Mouse (Mus musculus) cerebellum, postnatal 25 days (tissue): Measurements from ENCODE around the gene Nfkb2.
A peak's percentile ranks its signal among the peaks of the same experiment; 100 is the strongest.

Experiments used
- DNase-seq, 2 experiments: peaks; one replicate each; pipeline ENCODE4 v3.0.0; 2021; ENCODE audit warnings: mixed read lengths in 2 of 2

Gene Nfkb2

DNA sequence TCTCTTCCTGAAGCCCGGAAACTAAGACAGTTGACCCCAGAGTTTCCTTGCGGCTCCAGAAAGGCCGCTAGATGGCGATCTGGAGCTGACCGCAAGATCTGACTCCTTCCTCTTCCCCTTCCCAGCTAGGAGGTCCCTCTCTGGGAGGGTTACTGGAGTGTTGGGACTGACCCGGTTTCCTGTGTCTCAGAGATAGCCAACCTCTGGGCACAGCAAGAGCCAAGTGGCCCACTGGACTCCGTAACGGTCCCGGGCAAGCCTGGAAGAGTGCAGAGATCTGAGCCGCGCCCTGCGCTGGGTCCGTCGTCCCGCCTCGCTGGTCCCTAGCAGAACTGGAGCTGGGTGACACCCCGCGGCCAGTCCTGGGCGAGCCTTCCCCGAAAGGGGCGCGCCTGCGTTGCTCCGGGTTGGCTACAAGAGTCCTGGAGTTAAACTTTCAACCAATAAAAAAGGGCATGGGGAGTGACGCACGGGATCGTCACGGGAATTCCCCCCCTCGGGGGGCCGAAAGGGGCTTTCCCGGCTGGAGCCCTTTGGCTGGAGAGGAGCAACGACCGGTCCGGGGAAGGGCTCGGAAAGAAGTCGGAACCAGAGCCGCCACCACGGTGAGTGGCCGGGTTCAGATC lies at the start of gene Nfkb2:
Gene Nfkb2 (plus strand): TSS at position 105 of the 626 bp plus-strand sequence.
- DNase-seq, result peak; percentile 86 to 90

DNA sequence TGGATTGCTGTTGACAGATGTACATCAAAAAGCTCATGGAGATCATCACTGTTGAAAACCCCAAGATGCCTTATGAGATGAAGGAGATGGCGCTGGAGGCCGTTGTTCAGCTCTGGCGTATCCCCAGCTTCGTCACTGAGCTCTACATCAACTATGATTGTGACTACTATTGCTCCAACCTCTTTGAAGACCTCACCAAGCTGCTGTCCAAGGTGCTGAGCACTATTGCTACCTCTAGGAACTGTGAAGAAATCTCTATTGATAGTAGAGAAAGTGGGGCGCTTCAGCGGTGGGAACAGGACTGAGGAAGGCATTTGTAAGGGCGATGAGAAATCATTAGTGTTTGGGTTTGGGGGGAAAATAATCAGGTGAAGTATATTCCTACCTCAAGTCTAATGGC lies 39.4 kb upstream of the Nfkb2 start:
- DNase-seq, result no peak

DNA sequence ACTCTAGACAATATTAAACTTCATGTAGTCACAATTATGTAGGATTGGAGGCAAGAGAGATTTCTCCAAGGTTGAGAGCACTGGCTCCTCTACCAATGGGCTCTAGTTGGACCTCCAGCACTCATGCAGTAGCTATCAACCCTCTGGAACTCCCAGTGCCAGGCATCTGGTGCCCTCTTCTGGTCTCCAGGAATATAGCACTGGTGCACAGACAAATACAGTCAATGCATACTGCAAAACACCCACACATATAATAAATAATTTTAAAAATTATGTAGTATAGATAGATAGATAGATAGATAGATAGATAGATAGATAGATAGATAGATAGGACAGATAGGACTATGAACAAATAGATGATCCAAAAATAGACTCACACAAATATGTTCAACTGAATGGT lies 28.8 kb upstream of the Nfkb2 start:
- peak in 1 of 2 experiments; percentile 37 for DNase-seq

DNA sequence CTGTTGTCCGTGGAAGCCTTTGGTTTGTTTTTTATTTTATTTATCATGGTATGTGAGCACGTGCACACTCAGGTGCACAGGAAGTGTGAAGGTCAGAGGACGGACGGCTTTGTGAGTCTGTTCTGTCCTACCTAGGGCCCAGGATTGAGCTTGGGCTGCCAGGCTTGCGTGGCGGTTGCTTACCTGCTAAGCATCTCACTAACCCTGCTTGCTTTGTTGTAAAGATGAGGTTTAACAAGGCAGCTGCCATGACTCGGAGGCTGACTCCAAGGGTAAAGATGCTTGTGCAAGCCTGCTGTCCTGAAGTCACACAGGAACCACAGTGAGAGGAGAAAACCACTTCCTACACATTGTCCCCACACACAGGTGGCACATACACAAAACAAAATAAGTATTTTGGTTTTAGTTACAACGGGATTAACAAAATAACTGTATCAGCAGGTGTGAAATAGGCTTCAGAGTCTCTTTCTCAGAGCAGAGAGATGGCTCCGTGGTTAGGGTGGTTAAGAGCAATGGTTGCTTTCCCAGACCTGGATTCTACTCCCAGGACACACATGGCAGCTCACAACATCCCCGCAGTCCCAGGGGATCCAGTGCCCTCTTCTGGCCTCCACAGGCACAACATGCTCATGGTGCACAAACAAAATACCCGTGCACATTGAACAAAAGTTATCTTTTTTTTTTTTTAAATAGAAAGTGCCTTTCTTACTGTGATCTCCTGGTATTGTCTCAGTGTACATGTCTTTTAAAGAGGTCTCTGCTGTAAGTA lies 21.9 kb upstream of the Nfkb2 start:
- DNase-seq, result no peak

DNA sequence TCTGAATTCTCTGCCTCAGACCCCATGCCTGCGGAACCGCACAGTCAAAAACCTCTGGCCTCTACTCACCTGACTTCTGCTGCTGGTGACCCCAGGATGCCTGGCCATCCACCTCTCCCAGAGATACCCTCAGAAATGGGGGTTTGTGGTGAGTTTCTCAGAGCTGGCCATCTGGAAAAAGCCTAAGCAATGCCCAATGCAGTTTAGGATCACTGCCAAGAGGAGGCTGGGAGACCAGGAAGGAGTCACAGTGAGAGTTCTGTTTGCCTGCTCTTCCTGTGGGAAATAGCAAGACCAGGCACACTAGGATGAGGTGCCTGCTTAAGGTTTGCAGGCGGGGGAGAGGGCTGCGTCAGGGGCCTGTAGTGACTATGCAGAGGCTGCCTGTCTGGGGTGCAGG lies 19.4 kb upstream of the Nfkb2 start:
- DNase-seq, result peak; percentile 60 to 62

DNA sequence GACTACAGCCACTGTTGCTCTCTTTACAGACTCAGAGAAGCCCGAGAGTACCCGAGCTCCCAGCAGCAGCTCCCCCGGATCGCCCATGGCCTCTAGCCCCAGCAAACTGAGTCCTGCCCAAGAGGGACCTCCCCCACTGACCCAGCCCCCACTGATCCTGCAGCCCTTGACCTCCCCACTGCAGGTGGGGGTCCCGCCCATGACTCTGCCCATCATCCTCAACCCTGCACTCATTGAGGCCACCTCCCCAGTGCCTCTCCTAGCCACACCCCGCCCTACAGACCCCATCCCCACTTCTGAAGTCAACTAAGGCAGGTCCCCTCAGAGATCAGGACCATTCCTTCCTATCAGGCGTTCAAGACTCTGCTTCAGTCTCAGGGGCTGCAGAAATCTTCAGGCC lies 18.5 kb upstream of the Nfkb2 start:
- DNase-seq, result peak in 1 of 2 experiments; percentile 20

DNA sequence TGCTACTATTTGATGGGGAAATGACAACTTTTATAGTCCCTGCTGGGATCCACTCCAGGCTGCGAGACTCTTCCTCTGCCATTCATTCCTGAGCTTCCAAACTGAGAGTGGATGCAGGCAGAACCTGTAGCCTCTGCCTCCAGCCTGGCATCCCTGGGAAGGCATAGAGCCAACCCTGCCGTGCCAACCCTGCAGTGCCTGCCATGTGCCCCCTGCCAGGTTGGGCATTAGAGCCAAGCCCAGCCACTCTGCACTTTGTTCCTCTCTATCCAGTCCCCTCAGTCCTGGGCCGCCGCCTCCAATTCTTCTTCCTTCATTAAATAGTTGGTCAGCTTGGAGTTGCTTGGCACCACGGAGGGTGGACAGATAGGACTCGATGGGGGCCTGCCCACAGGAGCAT lies 18.1 kb upstream of the Nfkb2 start:
- DNase-seq, result peak; percentile 95

DNA sequence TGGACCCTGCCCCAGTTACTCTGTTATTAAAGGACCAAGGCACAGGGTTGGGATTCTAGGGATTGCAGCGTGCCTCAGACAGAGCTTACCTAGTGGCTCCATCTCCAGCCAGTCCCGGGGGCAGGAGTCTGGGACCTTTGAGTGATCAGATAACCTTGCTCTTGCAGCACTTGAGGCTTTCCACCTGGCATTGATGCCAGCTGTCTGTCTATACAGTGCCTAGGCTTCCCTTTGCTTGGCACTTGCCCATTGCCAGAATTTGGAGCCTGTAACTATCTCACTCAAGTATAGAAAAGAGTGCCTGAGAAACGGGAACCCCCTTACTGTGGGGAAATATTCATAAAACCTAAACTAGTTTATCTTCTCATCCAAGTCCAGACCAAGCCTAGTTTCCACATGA lies 17.2 kb upstream of the Nfkb2 start:
- no peak for DNase-seq

DNA sequence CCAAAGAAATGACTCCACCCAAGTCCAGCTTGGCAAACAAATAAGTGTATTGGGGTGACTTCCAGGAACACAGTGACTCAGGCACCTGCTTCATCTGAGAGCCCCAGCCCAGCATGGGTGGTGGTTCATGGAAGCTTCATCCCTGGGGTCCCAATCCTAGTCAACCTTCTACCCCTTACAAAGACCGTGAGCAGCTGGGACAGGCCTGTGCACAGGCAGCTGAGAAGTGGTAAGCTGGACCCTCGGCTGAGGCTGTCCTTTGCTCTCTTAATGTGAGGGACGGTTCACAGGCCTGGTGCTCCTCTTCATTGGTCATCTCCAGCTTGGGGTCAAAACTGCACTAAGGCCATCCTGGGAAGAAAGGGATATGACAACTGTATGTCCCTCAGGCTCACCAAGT lies 16.6 kb upstream of the Nfkb2 start:
- DNase-seq, result no peak

DNA sequence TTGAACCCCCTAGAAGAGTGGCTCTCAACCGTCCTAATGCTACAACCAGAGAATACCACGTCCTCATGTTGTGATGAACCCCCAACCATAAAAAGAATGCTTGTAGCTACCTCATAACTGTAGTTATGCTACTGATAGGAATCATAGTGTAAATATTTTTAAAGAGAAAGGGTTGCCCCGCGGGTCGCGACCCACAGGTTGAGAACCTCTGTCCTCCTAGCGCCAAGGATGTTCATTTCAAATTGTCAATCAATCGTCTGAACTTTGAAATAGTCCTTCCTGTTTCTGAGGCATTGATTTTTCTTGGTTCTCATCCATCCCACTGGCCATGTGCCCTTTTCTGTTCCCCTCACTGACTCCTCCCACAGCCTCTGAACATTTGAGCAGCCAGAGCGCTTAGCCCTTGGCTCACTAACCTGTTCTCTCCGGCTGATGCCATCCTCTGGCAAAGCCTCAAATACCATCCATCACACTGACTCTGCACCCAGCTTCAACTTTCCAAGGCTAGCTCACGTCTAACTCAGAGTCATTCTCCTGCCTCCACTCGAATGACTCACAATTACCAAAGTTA lies 13.5 kb upstream of the Nfkb2 start:
- no peak for DNase-seq

DNA sequence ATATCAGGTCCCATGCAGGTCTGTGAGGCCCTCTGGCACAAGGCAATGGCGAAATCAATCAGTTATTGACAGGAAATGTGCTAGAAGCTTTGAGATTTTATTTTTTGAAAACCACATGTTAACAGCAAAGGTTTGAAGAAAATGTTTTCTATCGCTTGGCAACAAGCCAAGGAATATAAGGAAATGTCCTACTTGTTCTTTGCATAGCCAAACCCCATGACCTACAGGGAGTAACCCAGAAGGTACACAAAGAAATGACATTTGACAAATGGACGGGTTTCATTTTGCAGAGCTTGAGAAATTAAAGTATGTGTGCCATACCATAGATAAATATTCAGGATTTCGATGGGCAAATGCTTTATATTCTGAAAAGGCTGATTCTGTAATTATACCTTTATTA lies 7.2 kb upstream of the Nfkb2 start:
- DNase-seq, result no peak

DNA sequence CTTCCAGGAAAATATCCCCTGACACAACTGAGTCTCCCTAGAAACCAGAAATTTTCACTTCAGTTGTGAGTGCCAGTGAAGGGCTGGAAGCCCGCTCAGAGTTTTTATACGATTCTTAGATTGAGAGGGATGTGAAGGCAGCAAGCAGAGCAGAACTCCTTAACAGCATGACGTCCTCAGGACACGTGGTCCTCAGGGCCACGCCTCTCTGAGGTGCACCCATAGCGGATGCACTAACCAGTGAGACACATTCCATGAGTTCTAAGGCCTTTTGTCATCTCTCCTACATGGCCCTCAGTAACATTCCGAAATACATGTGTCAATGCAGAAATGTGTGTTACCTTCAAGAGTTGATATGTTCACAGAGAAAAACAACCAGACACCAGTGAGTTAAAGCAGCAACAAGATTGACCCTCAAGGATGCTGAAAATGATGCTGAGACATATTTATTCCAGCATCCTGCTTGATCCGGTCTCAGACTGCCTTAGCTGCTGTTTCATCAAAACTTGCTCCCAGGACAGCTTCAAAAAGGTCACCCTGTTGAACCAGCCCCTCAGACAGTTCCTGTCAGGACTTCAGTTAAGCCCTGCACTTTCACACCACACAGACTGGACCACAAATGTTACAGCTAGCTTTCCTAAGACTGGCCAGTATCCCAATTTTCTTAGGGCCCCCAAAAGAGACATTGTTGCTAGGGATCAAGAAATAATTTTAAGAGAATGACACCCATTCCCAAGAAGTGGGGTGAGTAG lies 3.6 kb upstream of the Nfkb2 start:
- no peak for DNase-seq

DNA sequence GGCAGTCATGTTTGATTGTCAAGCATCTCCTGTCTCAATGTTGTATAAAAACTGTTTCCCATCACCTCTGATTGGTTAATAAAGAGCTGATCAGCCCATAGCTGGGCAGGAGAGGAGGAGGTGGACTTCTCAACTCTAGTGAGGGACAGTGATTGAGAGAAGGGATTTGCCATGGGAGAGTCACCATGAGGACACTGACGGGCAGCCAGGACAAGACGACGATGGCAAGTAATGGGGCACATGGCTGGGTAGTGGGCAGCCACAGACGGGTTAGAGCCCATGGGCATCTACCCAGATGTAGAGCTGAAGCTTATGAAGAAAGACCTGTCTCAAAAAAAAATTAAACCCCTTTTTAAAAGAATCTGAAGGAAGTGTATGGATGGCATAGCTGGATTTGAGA lies 1.6 kb upstream of the Nfkb2 start:
- no peak for DNase-seq

DNA sequence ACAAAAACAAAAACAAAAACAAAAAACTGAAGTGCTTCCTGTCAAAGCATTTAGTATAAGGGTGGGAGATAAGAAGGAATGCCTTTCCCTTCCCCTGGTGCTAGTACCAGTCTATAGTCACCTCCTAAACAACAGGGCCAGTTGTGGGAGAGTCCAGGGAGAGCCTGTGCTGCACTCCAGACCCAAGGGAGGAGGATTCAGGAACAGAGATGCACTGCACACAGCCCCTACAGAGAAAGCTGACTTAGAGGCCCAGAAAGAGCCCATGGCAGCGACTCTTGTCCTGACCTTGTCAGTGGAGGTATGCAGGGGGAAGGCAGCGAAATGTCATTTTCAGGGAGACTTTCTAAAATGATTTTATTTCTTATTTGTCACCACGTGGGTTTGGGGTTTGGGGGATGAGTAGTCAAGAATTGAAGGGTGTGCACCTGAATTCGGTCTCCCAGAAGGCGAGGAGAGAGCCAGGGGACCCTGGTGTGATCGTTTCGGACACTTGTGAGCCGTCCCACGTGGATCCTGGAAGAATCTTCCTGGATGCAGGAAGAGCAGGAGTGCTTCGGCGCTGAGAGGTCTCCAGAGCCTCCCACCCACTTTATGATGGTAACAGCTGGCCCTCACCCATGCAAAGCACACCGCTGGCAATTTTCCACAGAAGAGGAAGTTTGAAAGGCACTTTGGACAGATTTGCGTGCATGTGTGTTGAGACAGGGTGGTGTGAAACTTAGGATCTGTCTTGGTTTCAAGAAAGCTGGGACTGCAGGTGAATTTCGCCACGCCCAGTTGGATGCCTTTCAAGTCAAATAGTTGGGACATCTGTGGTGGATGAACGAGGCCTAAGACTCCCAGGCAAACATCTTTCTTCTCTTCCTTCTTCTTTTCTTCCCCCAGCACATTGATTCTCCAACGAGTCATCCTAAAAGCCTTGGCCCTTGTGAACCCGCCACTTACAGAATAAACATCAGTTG lies 587 bp upstream of the Nfkb2 start:
- peak in 1 of 2 experiments; percentile 22 for DNase-seq

DNA sequence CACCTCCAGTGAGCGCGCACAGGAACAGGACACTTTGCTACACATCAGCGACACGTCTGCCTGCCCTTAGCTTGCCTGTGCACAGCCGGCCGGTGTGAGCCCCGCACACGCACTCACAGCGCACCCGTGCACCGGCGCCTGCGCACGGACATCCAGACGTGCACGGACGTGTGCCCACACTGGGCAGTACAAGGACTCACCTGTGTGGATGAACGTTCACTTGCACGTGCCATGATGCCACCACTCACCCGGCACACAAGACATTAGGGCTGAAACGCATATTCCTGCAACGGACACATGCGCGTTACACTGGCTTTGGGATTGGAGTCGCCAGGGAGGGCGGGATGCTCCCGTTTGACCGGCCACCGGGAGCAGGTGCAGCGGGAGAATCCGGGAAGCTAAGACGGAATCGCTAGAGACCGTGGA lies 801 bp downstream of the Nfkb2 start:
- DNase-seq, result peak in 1 of 2 experiments; percentile 26

DNA sequence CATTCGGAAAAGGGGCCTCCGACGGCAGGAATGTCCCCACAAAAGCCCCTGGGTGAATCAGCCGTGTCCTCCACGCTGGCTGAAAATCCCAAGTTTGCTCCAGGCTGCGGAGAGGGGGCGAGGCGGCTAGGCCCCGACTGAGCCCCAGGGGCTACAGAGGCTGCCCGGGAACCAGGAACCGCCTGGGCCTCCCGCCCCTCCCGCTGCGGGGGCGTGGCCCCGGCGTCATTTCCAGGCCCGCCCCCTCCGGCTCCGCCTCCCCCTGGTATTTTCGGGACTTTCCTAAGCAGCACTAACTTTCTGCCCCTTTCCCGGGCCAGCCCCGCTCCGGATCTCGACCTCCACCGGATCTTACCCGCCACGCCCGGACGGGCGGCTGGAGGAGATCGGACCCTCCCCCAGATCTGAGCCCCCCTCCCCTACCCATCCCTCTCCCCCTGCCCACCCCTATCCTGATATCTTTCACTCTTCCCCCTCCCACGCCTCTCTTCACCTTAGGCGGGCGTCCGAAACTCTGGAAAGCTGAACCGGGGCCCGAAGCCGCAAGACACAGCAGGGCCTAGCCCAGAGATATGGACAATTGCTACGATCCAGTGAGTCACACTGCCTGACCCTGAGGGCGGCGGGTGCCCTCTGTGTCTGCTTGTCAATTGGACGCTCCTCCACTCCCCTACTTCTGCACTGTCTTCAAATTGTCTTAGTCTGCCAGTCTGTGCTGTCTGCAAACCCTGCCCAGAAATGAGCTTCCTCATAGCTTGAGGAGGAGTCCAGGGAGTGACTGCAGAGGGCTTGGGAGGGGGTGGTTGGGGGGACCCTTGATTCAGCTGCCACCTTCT lies 1.5 kb downstream of the Nfkb2 start:
- peak; percentile 35 to 67 for DNase-seq

DNA sequence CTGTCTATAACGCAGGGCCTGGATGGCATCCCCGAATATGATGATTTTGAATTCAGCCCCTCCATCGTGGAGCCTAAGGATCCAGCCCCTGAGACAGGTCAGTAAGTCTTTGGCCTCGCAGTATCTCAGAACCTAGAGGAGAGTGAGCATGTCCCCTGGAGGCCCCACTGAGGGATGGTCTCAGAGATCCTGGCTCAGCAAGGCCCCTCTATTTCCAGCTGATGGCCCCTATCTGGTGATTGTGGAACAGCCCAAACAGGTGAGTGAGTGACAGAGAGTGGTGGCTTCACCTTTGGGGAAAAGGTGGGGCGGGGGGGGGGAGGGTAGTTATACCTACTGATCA lies 2.1 kb downstream of the Nfkb2 start:
- DNase-seq, result peak in 1 of 2 experiments; percentile 4

DNA sequence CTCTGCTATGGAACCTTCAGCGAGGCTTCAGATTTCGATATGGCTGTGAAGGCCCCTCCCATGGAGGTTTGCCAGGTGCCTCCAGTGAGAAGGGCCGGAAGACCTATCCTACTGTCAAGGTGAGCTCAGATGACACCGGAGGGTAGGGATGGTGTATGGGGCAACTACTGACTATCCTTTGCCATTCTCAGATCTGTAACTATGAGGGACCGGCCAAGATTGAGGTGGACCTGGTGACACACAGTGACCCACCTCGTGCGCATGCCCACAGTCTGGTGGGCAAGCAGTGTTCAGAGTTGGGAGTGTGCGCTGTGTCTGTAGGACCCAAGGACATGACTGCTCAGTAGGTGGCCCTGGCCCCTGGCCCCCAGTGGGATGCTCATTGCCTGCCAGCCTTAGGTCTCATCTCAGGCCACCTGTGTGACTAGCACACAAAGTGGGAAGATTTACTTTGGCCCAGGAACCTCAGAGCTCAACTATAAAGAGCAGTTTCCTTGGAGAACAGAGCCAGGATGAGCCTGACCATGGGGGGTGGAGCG lies 2.7 kb downstream of the Nfkb2 start:
- peak; percentile 5 to 21 for DNase-seq

DNA sequence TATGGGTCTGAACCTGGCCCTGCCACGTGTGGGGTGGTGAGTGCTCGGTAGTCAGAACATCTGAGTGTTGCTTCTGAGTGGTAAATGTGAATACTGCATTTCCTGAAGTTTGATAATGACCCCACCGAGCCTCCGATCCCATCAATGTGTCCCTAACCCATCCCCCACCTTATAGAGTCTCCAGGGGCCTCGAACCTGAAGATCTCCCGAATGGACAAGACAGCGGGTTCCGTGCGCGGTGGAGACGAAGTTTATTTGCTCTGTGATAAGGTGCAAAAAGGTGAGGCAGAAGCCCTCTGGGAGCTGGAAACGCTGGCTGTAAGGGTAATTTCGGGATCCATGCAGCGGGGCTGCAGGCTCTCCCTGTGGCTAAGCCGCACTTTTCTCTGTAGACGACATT lies 3.7 kb downstream of the Nfkb2 start:
- DNase-seq, result peak; percentile 10 to 15

DNA sequence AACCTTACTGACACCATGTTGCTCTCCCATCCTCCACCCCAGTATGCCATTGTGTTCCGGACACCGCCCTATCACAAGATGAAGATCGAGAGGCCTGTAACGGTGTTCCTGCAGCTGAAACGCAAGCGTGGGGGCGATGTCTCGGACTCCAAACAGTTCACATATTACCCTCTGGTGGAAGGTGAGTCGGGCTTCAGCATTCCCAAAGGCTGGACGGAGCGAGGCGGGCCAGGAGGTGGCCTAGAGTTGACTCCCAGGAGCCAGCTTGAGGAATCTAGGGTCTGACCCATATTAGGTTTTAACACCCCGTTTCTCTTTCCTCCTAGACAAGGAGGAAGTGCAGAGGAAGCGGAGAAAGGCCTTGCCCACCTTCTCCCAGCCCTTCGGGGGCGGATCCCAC lies 4.2 kb downstream of the Nfkb2 start:
- peak; percentile 16 to 21 for DNase-seq
